Mouse (Mus musculus) left cerebral cortex, postnatal 14 days (tissue): Measurements from ENCODE around the gene Mcf2l. TPM values are rescaled to one million over a fixed set of nuclear protein-coding genes. Genes with fewer than 3 reads are reported as not detected.
A peak's percentile ranks its signal among the peaks of the same experiment; 100 is the strongest.

Experiments
- DNase-seq, 2 experiments: peaks; one replicate each; pipeline ENCODE4 v3.0.0; 2021 to 2022; ENCODE audit warnings: low spot score in 2 of 2, mixed read lengths in 1 of 2
- intact Hi-C: fragments of 180-260 bp; cut with DNase I; formaldehyde crosslinking; loops from one replicate; pipeline ENCODE4 v1.15.1; 2025
- total RNA-seq, 2 experiments: library from RNA; stranded (reverse); gene quantifications; 2 replicates each; pipeline ENCODE4 v1.2.3; 2021

The Mcf2l gene
- total RNA-seq, 2 experiments from 2014 or later = 249 to 271 TPM

DNA sequence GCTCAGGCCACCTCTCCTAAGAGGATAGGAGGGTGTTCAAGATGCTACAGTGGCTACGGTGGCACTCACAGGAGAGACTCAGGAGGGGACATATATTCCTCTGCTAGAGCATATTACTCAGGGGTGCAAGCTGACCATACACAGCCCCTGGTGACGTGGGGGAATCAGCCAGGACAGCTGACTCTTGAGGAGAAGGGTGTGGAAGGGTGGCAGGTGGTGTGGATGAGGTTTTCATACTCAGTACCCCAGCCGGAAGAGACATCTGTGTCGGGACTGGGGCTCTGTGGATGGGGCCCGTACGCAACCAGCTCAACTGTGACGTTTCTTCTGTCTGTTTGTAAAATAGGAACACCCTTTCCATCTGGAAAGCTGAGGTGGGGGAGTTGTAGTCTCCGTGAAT lies 58.9 kb downstream of the Mcf2l start:
- intact Hi-C loops = no loop called here
- no peak for DNase-seq

DNA sequence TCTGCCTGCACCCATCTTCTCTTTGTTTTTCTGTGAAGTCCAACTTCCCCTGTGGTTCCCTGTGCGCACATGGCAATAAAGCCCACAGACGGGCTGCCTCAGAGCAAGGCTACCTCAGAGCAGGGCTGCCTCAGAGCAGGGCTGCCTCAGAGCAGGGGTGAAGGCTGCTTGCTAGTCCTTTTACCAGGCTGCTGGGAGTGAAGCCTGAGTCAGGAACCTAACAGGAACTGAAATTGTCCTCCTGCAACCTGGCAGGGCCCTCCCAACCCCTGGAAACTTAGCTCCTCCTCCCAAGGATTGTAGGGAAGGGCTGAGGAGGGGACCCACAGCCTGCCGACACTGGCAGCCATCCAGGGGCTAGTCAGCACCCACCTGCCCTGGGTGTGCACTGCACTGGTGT lies 60.2 kb downstream of the Mcf2l start:
- intact Hi-C loops = no loop called here

DNA sequence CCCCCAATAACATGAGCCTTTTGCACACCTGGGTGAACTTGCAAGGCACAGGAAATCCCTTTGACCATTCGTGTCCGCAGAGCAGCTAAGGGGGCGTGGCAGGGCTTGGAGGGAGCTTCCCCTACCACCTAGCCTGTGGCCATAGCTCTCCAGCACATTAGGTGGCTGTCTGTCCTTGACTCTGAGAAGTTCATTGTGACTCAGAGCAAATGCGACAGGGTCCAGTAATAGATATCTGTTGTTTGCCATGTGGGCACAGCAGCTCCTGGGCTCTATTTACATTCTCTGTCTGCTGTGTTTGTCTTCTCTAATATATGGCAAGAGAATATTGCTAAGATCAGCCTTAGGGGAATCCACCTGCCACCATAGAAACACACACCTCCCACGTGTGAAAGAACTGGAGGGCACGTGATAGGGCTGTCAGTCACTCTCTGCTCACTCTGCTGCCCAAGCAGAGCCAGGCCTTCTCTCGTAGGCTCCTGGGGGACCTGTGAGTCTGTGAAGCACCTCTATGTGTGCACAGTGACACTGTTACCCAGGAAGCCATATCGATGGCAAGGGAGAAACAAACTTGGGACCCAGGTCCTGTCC lies 60.9 kb downstream of the Mcf2l start:
- intact Hi-C loops = no loop called here
- DNase-seq = no peak

More for the DNA sequence above, 60.2 kb downstream of the Mcf2l start:
- DNase-seq = no peak

DNA sequence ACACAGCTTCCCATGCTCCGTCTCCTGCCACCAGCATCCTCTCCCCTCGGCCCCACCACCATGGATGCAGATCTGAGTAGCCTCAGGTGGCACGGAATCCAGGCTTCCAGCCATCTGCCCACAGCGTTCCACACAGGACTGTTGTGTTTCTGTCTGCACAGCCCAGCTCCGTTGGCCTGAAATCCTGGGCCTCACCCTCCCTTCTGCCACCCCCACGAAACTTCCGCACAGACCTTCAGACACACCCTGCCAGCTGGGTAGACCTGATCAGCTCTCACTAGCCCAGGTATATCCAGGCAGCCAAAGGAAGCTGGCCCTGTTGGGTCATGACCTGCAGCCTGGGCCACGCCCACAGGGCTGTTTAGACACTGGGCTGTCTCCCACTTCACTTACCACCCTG lies 66.9 kb downstream of the Mcf2l start:
- intact Hi-C loops = no loop called here
- no peak for DNase-seq

DNA sequence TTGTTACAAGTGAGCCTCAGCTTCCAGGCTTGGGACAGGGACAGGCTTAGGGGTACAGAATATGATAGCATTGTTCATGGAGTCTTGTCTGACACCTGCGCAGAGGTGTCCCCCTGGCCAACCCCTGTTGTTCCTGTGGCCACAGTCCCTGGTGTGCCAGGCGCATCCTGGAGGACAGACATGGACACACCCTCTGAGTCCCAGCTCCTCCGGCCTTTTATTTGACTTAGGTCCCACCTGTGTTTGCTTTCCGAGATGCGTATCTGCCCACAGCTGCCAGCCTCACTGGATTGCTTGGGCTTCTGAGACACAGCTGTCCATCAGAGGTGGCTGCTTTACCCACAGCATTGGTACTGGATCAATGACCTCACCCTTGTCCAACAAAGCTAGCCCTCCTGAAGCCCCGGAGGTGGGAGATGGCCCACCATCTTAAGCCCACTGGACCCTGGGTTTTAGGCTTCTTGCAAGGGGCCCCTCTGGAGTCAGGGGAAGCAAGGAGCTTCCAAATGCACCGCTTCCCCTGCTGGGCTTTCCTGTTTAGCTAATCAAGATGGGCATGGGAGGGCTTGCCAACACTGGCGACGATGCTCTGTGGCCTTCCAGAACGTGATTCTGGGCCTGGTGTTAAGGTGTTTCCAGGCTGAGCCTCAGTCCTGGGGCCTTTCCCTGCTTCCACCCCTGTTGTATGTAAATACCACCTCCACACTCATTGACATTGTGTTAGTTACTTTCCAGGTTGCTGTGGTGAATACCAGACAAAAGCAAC lies 67.7 kb downstream of the Mcf2l start:
- no peak for DNase-seq
- intact Hi-C loops = no loop called here

DNA sequence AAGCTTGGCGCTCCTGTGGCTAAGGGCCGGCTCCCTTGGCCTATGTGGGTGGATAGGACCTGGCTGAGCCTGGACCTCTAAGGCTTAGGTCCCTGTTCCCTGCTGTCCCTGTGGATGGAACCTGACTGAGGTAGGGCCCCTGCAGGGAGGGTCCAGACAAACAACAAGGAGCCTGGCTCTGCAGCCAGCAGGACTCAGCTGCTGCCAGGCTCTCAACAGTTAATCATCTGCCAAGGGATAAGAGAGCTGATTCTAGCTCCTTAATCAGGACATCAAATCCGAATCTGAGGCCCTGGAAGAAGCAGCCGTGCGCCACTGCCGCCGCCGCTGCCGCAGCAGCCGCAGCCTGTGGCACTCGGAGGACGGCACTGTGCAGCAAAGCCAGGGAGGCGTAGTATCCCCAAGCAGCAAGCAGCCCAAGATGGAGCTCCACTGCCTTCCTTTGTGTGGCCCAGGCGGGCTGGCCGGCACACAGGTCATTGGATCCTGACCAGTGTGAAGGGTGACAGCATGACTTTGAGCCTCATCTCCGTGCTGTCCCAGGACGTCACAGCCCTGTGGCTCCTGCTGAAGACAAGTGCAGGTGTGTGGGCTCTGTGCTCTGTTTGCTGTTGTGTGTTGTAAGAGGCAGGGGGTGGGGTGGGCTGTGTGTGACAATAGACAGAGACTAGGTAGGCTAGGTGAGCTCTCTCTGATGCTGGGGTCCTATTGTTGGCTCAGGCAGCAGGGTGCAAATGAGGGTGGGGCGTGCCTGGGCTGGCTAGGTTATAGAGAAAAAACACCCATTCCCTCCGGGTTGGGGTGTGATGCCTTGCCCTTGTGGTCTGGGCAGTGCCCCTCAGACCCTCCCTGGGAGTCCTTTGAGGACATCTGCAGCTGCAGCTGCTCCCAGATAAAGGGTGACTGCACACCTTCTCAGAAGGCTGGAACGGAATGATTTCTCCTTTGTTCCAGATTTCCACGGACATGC lies 74.3 kb downstream of the Mcf2l start:
- peak; percentile 47 to 50 for DNase-seq
- intact Hi-C loops = no loop called here

DNA sequence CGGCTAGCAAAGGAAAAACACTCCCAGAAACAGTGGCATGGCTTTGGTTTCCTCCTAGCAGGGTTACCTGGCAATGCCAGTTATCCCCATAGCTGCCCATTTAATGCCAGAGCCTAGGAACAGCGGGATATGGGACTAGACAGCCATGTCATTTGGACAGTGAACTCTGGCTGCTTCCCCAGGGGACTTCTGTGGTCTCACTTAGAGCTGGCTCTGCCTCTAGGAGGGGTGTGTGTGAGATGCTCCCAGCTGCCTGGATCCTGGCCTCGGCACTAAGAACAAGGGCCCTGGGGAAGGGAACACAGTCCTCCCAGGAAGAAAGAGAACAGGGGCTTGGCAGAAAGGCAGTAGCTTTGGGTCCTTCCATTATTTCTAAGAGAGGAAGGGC lies 75.0 kb downstream of the Mcf2l start:
- no peak for DNase-seq
- intact Hi-C loops = no loop called here

DNA sequence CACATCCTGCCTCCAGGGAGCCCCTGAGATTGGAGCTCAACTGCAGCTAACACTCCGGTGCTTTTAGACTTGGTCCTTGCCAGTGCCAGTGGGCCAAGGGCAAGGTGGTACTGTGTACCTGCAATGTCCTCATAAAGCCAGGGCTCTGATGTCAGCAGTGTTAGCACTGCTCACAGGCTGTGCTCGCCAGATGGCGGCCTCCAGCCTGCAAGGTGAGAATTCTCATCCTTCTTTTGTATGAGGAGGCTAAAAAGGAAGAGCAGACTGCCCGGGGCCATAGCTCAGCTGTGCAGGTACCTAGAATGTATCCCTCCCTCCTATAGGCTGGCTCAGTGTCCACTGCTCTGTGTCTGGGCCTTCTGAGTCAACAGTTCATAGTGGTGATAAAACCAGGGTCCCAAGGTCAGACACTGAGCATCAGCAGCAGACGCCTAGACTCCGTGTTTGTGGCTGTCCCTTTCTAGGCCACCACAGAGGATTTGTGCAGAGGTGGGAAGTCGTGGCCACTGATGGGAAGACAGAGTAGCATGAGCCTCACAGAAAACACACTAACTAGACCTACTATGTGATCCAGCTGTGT lies 77.5 kb downstream of the Mcf2l start:
- no peak for DNase-seq
- intact Hi-C loops = no loop called here

DNA sequence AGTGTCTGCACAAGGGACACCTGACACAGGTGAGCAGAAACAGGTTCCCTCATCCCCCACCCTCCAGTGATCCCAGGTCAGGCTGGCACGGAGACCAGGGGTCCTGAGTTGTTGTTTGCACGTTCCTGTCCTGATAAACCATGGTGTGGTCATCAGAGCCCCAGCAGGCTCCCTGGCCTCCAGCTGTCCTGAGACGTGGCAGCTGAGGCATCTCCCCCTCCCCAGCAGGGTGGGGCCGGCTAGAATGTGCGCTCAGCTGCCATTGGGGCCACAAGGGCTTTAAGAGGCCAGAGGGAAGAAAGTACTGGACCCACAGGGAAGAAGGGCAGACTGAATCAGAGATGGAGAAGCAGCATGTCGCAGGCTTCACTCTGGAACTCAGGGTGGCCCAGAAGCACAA lies 79.1 kb downstream of the Mcf2l start:
- intact Hi-C loops = no loop called here
- DNase-seq = no peak

DNA sequence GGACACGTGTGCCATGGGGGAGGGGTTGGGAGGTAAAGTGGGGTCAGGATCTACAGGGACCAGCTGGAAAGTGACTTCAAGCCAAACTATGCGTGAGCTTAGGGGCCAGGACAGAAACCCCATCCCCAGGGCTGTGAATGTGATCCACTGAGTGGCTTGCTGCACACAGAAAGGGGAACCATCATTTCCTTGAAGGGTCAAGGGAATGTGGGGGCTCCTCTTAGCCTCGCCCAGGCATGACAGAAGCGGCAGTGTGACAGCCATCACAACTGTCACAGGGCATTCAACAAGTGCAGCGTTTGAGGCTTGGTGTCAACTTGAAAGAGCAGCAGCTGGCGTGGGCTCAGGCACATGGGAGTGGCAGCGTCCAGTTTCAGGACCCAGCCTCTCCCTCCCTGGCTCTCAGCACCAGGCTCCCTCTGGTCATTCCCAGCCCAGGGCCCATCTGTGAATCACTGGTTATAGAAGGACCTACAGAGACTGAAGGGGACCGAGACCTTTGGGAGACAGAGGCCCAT lies 81.8 kb downstream of the Mcf2l start:
- no peak for DNase-seq
- intact Hi-C loops = no loop called here

DNA sequence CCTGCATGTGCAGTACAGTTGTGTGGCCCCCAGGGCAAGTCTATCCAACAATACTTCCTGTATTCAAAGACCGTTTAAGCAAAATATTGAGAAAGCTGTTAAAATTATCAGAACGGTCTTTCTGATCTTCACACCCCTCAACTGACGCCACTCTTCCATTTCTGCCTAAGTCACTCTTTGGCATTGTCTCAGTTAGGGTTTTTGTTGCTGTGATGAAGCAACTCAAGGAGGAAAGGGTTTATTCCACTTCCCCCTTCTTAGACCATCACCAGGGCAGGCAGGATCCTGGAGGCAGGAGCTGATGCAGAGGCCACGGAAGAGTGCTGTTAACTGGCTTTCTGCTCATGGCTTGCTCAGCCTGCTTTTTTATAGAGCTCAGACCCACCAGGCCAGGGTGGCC lies 82.3 kb downstream of the Mcf2l start:
- intact Hi-C loops = no loop called here
- DNase-seq = no peak

DNA sequence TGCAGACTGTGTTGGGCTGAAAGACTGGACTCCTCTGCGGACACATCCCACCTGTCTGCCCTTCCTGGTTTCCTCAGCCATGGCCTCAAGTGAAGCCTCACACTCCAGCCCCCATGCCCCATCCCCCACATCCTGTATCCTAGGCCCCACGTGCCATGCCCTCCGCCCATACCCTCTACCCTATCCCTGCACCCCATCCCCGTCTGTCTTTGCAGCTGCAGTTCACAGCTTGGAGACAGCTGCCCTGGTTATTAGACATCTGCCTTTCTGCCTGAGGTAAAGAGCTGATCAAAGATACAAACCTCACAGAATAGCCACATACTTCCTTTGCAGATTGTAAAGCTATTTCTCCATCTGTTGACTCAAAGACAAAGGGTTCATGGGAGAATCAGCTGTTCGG lies 83.3 kb downstream of the Mcf2l start:
- no peak for DNase-seq
- intact Hi-C loops = no loop called here

DNA sequence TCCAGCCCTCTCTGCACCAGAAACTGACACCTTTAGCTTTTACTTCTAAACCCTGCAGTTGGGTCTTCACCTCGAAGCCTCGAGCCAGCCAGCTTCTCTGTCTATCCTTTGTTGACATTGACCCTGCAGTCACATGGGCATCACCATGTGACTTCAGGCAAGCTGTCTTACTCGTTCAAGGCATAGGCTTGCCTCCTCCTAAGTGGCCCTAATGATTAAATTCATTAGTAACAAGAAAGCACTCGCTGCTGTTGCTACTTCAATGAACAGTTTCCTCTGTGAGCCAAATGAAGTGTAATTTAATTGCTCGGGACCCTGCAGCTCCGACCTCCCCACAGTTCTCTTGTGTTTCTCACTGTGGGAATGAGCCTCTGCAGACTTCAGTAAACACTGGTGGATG lies 83.8 kb downstream of the Mcf2l start:
- no peak for DNase-seq
- intact Hi-C loops = no loop called here

DNA sequence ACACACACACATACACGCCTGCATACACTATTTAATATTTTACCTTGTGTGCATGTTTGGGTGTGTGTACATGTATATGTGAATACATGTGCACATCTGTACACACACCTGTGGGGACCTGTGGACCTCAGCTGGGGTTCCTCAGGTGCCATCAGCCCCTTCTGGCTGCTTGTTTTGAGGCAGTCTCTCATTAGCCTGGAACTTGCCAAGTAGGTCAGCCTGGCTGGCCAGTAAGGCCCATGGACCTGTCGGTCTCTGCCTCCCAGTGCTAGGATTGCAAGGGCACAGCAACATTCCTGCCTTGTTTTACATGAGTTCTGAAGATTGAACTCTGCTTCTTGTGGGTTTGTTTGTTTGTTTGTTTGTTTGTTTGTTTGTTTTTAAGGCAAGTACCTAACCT lies 87.0 kb downstream of the Mcf2l start:
- intact Hi-C loops = no loop called here
- no peak for DNase-seq

DNA sequence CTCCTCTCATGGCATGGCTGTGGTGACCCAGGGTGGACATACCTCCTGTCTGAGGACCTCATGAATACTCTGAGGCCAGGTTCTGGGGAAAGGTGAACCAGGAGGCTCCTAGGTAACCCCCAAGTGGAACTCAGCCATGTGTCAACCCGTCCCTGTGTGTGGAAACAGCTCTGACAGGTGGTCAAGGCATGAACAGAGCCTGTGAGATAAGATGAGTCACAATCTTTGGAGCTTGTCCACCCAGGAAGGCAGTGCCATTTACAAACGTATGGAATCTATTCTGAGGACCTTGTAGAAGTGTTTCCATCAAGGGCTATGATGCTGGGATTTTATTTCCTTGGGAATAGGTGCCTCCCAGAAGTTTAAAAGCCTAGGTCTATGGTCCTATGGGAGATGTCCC lies 87.6 kb downstream of the Mcf2l start:
- DNase-seq = no peak
- intact Hi-C loops = no loop called here

DNA sequence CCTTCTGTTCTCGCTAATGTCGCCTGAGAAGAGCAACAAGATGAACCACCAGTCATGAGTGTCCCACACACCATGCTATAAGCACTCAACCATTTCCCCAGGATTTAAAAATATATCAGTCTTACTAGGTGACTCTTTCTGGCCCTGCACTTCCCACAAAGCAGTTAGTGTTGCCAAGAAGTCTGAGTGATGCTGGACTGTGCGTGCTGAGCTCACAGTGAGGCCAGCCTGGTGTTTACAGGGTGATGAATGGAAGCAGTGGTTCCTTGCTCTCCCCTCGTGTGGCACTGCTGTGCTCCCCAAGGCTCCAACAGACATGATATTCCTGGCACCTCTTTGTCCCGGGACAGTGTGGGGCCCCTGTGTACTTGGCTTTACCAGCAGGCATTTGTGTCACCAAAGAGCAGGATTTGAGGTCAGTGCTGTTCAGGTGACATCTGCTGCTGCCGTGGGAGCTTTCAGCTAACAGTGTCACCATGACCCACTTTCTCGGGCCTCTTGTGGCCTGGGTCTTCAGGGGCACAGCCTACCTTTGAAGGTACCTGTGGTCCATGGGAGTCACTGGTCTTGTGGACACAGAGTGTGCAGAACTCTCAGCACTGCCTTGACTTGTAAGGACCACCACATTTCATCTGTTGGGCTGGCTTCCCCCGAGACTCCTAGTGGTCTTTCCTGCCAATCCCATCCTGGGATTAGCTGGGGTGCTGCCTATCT lies 88.4 kb downstream of the Mcf2l start:
- no peak for DNase-seq

DNA sequence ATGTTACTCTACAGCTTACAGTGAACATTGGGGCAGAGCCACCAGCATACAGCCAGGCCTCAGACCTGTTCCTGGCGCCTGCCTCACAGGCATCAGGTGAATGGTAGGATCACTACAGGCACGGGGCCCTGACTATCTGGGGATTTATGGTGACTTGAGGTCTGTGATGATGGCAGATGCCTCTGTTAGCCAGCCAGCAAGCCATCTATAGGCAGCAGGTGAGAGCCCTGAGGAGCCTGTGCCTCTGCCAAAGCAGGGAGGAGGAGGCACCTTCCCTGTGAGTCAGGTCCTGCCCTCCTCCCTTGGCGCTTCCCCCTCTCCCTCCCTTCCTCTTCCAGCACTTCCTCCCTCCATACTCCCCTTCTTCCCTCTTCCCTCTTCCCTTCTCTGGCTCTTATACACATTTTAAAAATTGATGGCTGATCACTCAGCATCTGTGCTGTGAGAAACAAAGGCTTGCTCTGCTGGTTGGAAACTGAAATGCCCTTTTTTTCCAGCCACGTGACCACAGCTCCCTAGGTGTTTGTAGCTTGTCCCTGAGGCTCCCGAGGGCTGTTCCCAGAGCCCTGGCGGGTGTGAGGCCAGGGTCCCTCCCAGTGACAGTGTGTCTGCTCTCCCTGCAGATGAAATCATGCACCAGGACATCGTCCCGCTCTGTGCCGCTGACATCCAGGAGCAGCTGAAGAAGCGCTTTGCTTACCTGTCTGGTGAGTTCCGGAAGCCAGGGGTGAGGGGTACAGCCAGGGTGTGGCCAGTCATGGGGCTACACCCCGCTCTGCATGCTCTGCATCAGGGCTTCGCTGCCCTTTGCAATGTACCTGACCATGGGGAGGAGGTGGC lies 89.2 kb downstream of the Mcf2l start:
- intact Hi-C loops = no loop called here
- no peak for DNase-seq

More for the DNA sequence above, 88.4 kb downstream of the Mcf2l start:
- intact Hi-C loops = no loop called here

DNA sequence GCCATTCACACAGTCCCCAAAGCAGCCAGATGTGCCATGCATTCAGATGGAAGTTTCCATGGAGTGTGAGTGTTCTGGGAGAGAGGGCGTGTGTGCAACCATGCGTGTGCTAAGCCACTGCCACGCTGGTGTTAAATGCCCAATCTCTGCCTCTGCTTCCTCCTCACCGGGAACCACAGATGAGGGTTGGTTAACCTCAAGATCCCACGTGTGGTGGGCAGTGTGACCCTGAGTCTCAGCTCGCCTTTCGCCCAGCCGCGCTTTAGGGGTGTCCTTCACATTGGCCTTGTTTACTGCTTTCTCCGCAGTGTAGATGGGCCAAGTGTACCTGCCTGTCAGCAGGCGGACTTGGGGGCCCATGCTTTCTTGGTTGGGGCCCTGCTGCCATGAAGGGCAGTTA lies 102.7 kb downstream of the Mcf2l start:
- intact Hi-C loops = no loop called here
- no peak for DNase-seq
